Mouse (Mus musculus): Measurements from ENCODE around the gene Krt27. TPM values are rescaled to one million over a fixed set of nuclear protein-coding genes. Genes with fewer than 3 reads are reported as not detected.

The Krt27 gene
- polyA plus RNA-seq (2014; fragmentation: Nextera tagmentation; extraction: Ambion mirVana) = 0.13 TPM in 1 of 2 replicates, not detected in the other

DNA sequence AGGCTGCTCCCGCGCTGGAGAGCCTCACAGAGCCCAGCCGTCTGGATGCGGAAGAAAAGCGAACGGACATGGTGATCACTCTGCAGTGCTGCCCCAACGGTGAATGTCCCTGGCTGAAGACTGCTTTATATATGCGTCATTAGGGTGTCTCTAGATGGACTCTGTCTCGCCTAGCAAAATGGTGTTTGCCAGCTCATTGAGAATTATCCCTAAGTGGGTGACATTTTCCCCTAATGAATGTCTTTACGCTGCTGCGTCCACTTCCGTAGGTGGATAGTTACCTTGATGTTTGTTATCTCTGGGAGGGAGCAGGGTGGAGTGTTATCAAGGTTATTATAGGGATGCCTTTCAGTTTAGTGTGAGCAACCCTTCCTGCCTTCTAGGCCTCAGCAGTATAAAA lies at the start of gene Krt27:
Krt27 (minus strand) TSS at position 101 of the 400 bp plus-strand sequence.
- 78% methylated on average over 12 of the region's 12 CpGs for WGBS
- H3K4me3 ChIP-seq (replicated peaks; ENCODE audit: low read length) = no peak within 1 kb of the TSS

GRCm38 (mm10) chr11:99399956-99400549 lies 49.1 kb upstream of the Krt27 start:
- H3K9ac ChIP-seq = no peak overlapping the region
- H3K9me3 ChIP-seq (ENCODE audit: control insufficient read depth, low read length) = no peaks in the 10 kb centered on the region
- H3K4me3 ChIP-seq (replicated peaks; ENCODE audit: low read length) = no peak overlapping the region
- H3K4me2 ChIP-seq (replicated peaks) = no peak overlapping the region
- no peak overlapping the region for H3K27ac ChIP-seq
- 90% methylated on average over 13 of the region's 13 CpGs for WGBS
- no peaks in the 10 kb centered on the region for H3K27me3 ChIP-seq (ENCODE audit: control insufficient read depth, insufficient read depth, low read length)
- DNase-seq (ENCODE audit: low spot score) = no peak
- no peaks in the 10 kb centered on the region for H3K4me1 ChIP-seq (replicated peaks; ENCODE audit: control insufficient read depth, insufficient read depth, low read length)
- no peaks in the 10 kb centered on the region for H3K36me3 ChIP-seq (replicated peaks; ENCODE audit: control insufficient read depth, insufficient read depth)
- ATAC-seq (ENCODE audit: low FRiP score) = no peak

More for the DNA sequence above, at the start of gene Krt27:
- no peak for ATAC-seq (ENCODE audit: low FRiP score)
- H3K4me1 ChIP-seq (replicated peaks; ENCODE audit: control insufficient read depth, insufficient read depth, low read length) = no peaks in the 10 kb centered on the region
- no peak within 1 kb of the TSS for H3K27ac ChIP-seq
- no peak for DNase-seq (ENCODE audit: low spot score)
- H3K4me2 ChIP-seq (replicated peaks) = no peak within 1 kb of the TSS
- no peaks in the 10 kb centered on the region for H3K36me3 ChIP-seq (replicated peaks; ENCODE audit: control insufficient read depth, insufficient read depth)
- no peaks in the 10 kb centered on the region for H3K9me3 ChIP-seq (ENCODE audit: control insufficient read depth, low read length)
- H3K9ac ChIP-seq = no peak within 1 kb of the TSS
- H3K27me3 ChIP-seq (ENCODE audit: control insufficient read depth, insufficient read depth, low read length) = no peaks in the 10 kb centered on the region

DNA sequence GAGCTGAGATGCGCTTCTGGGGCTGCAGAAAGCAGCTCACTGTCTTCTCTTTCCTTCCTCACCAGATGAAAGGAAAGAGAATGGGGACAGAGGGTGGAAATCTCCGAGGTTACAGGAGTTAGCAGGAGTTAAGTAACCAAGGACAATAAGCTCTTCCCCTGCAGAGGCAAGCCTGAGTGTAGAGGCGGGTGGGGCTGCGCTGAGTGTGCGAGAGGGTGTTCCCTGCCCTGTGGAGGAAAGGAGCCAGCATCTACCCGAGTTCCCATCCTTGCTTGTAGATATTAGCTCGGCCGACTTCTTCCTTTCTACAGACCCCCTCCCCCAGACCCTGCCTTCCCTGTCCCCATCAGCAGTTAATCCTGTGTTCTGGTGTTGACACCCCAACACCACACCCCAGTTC lies 47.9 kb upstream of the Krt27 start:
- DNase-seq (ENCODE audit: low spot score) = no peak
- no peak overlapping the region for H3K4me2 ChIP-seq (replicated peaks)

DNA sequence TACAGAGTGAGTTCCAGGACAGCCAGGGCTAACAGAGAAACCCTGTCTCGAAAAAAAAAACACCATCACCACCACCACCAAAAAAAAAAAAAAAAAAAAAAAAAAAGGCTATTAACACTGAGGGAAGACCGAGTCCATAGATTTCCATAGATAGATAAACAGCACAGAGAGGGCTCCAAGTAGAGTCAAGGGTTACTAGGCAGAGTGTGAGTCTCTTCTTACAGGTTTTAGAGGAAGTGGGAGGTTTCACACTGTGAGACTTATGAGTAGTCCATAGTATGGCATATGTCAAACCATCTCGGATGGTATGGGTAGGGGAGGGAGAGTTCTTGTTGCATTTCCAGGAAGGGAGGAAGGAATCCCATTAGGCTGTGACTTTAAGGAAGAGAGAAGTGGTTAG lies 47.2 kb upstream of the Krt27 start:
- WGBS = 71% methylated on average over 3 of the region's 3 CpGs
- Histone ChIP-seq H3K4me3 (replicated peaks; ENCODE audit: low read length) (no peak overlapping the region), H3K4me1 (replicated peaks; ENCODE audit: control insufficient read depth, insufficient read depth, low read length) (no peaks in the 10 kb centered on the region), H3K9ac (no peak overlapping the region), H3K9me3 (ENCODE audit: control insufficient read depth, low read length) (no peaks in the 10 kb centered on the region), H3K27ac (no peak overlapping the region), H3K4me2 (replicated peaks) (no peak overlapping the region), H3K27me3 (ENCODE audit: control insufficient read depth, insufficient read depth, low read length) (no peaks in the 10 kb centered on the region), H3K36me3 (replicated peaks; ENCODE audit: control insufficient read depth, insufficient read depth) (no peaks in the 10 kb centered on the region)
- ATAC-seq (ENCODE audit: low FRiP score) (no peak), DNase-seq (ENCODE audit: low spot score) (no peak)

More for the DNA sequence above, 47.9 kb upstream of the Krt27 start:
- H3K9me3 ChIP-seq (ENCODE audit: control insufficient read depth, low read length) = no peaks in the 10 kb centered on the region
- H3K36me3 ChIP-seq (replicated peaks; ENCODE audit: control insufficient read depth, insufficient read depth) = no peaks in the 10 kb centered on the region
- H3K9ac ChIP-seq = no peak overlapping the region
- no peaks in the 10 kb centered on the region for H3K4me1 ChIP-seq (replicated peaks; ENCODE audit: control insufficient read depth, insufficient read depth, low read length)
- 70% methylated on average over 8 of the region's 8 CpGs for WGBS
- no peak overlapping the region for H3K27ac ChIP-seq
- H3K4me3 ChIP-seq (replicated peaks; ENCODE audit: low read length) = no peak overlapping the region
- no peak for ATAC-seq (ENCODE audit: low FRiP score)
- no peaks in the 10 kb centered on the region for H3K27me3 ChIP-seq (ENCODE audit: control insufficient read depth, insufficient read depth, low read length)

- no peak for ATAC-seq (ENCODE audit: low FRiP score)
- WGBS = 88% methylated on average over 2 of the region's 2 CpGs
- no peak overlapping the region for H3K4me2 ChIP-seq (replicated peaks)
Observed at GRCm38 (mm10) chr11:99396661-99397060, 45.8 kb upstream of the Krt27 start.

DNA sequence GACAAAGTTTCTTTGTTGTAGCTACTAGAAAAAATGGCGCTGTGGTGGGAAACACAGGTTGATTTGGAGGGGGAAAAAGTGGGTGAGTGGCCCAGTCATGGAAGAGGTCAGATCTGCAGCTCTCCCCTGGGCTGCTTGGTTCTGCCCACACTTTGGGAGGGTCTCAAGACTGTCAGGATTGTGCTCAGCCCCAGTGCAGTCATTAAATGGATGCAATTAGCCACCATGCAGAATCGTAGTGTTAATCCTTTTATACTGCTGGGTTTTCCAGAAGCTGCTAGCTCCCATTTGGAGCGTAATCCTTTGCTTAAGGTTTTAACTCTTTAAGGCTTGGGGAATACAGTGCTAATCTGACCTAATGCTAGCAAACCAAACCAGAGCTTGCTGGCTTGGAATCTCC lies 45.1 kb upstream of the Krt27 start:
- Histone ChIP-seq H3K27me3 (ENCODE audit: control insufficient read depth, insufficient read depth, low read length) (no peaks in the 10 kb centered on the region), H3K4me2 (replicated peaks) (no peak overlapping the region), H3K36me3 (replicated peaks; ENCODE audit: control insufficient read depth, insufficient read depth) (no peaks in the 10 kb centered on the region), H3K9me3 (ENCODE audit: control insufficient read depth, low read length) (no peaks in the 10 kb centered on the region), H3K9ac (no peak overlapping the region), H3K4me3 (replicated peaks; ENCODE audit: low read length) (no peak overlapping the region), H3K27ac (no peak overlapping the region), H3K4me1 (replicated peaks; ENCODE audit: control insufficient read depth, insufficient read depth, low read length) (no peaks in the 10 kb centered on the region)
- ATAC-seq (ENCODE audit: low FRiP score) (no peak), DNase-seq (ENCODE audit: low spot score) (no peak)
- 57% methylated on average over 3 of the region's 3 CpGs for WGBS

More at GRCm38 (mm10) chr11:99396661-99397060, 45.8 kb upstream of the Krt27 start:
- no peak overlapping the region for H3K27ac ChIP-seq
- H3K4me1 ChIP-seq (replicated peaks; ENCODE audit: control insufficient read depth, insufficient read depth, low read length) = no peaks in the 10 kb centered on the region
- no peaks in the 10 kb centered on the region for H3K36me3 ChIP-seq (replicated peaks; ENCODE audit: control insufficient read depth, insufficient read depth)
- no peak overlapping the region for H3K4me3 ChIP-seq (replicated peaks; ENCODE audit: low read length)
- H3K27me3 ChIP-seq (ENCODE audit: control insufficient read depth, insufficient read depth, low read length) = no peaks in the 10 kb centered on the region
- no peak overlapping the region for H3K9ac ChIP-seq
- H3K9me3 ChIP-seq (ENCODE audit: control insufficient read depth, low read length) = no peaks in the 10 kb centered on the region
- no peak for DNase-seq (ENCODE audit: low spot score)

GRCm38 (mm10) chr11:99392492-99392891 lies 41.6 kb upstream of the Krt27 start:
- H3K9ac ChIP-seq = no peak overlapping the region
- no peak overlapping the region for H3K4me3 ChIP-seq (replicated peaks; ENCODE audit: low read length)
- no peak for ATAC-seq (ENCODE audit: low FRiP score)
- WGBS = 91% methylated on average over 10 of the region's 10 CpGs
- H3K4me1 ChIP-seq (replicated peaks; ENCODE audit: control insufficient read depth, insufficient read depth, low read length) = no peaks in the 10 kb centered on the region
- H3K27me3 ChIP-seq (ENCODE audit: control insufficient read depth, insufficient read depth, low read length) = no peaks in the 10 kb centered on the region
- no peak overlapping the region for H3K4me2 ChIP-seq (replicated peaks)
- no peaks in the 10 kb centered on the region for H3K9me3 ChIP-seq (ENCODE audit: control insufficient read depth, low read length)
- H3K27ac ChIP-seq = no peak overlapping the region
- no peaks in the 10 kb centered on the region for H3K36me3 ChIP-seq (replicated peaks; ENCODE audit: control insufficient read depth, insufficient read depth)
- no peak for DNase-seq (ENCODE audit: low spot score)

- no peak for DNase-seq (ENCODE audit: low spot score)
- 85% methylated on average over 6 of the region's 6 CpGs for WGBS
- Histone ChIP-seq H3K27ac (no peak overlapping the region), H3K9ac (no peak overlapping the region), H3K27me3 (ENCODE audit: control insufficient read depth, insufficient read depth, low read length) (no peaks in the 10 kb centered on the region), H3K4me2 (replicated peaks) (no peak overlapping the region), H3K4me1 (replicated peaks; ENCODE audit: control insufficient read depth, insufficient read depth, low read length) (peaks cover 8% of the 10 kb centered on the region), H3K9me3 (ENCODE audit: control insufficient read depth, low read length) (no peaks in the 10 kb centered on the region), H3K36me3 (replicated peaks; ENCODE audit: control insufficient read depth, insufficient read depth) (no peaks in the 10 kb centered on the region), H3K4me3 (replicated peaks; ENCODE audit: low read length) (no peak overlapping the region)
- ATAC-seq (ENCODE audit: low FRiP score) = no peak
Observed at GRCm38 (mm10) chr11:99391375-99391774, 40.5 kb upstream of the Krt27 start.

GRCm38 (mm10) chr11:99390866-99391265 lies 40.0 kb upstream of the Krt27 start:
- no peak for DNase-seq (ENCODE audit: low spot score)
- no peaks in the 10 kb centered on the region for H3K27me3 ChIP-seq (ENCODE audit: control insufficient read depth, insufficient read depth, low read length)
- H3K4me2 ChIP-seq (replicated peaks) = no peak overlapping the region
- H3K27ac ChIP-seq = no peak overlapping the region
- H3K4me1 ChIP-seq (replicated peaks; ENCODE audit: control insufficient read depth, insufficient read depth, low read length) = peaks cover 8% of the 10 kb centered on the region
- WGBS = 81% methylated on average over 7 of the region's 7 CpGs
- H3K9ac ChIP-seq = no peak overlapping the region
- H3K4me3 ChIP-seq (replicated peaks; ENCODE audit: low read length) = no peak overlapping the region
- no peaks in the 10 kb centered on the region for H3K9me3 ChIP-seq (ENCODE audit: control insufficient read depth, low read length)
- no peaks in the 10 kb centered on the region for H3K36me3 ChIP-seq (replicated peaks; ENCODE audit: control insufficient read depth, insufficient read depth)
- ATAC-seq (ENCODE audit: low FRiP score) = no peak

DNA sequence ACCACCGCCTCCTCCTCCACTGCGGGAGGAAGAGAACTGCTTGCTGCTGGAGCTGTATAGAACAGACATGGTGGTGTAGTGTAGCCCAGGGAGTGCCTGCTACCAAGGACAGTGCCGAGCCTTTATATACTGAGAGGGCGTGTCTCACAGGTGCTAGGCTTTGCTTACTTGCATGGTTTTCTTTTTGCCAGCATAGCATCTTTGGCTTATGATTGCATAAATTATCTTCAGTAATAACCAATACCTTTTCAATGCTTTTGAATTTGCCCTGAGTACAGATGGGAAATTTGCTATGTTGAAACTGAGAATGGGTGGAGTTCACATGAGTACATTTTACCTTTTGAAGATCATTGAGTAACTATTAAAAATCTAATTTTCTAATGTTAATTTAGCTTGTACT lies 38.4 kb upstream of the Krt27 start, which contains the start of gene Krt10:
Krt10 (minus strand) TSS at position 101 of the 400 bp plus-strand sequence.
- H3K4me2 ChIP-seq (replicated peaks) = no peak within 1 kb of the TSS
- H3K27ac ChIP-seq = no peak within 1 kb of the TSS
- no peak within 1 kb of the TSS for H3K9ac ChIP-seq
- 90% methylated on average over 4 of the region's 4 CpGs for WGBS
- H3K9me3 ChIP-seq (ENCODE audit: control insufficient read depth, low read length) = no peaks in the 10 kb centered on the region
- H3K4me3 ChIP-seq (replicated peaks; ENCODE audit: low read length) = no peak within 1 kb of the TSS
- peaks cover 14% of the 10 kb centered on the region for H3K4me1 ChIP-seq (replicated peaks; ENCODE audit: control insufficient read depth, insufficient read depth, low read length)
- no peak for DNase-seq (ENCODE audit: low spot score)
- no peaks in the 10 kb centered on the region for H3K27me3 ChIP-seq (ENCODE audit: control insufficient read depth, insufficient read depth, low read length)
- ATAC-seq (ENCODE audit: low FRiP score) = no peak
- no peaks in the 10 kb centered on the region for H3K36me3 ChIP-seq (replicated peaks; ENCODE audit: control insufficient read depth, insufficient read depth)
